Mouse (Mus musculus) heart, embryonic 13.5 days (tissue): ENCODE measurements at regions not wholly inside any gene's neighbourhood (a gene's known extent, or its start where the extent isn't known, plus 50 kb on each side); places are given as distances from the start of the nearest gene placed in this dataset.

ENCODE experiments used
- ATAC-seq: fragments of 200-750 bp; cut with Nextera tagmentation; 2 replicates; pipeline ENCODE4 v1.8.0; 2017; ENCODE audit warnings: moderate TSS enrichment; ENCODE audit not compliant: insufficient number of reproducible peaks, low FRiP score, low TSS enrichment; ENCODE audit errors: extremely low read depth
- H3K27ac ChIP-seq: fragments of 300-500 bp; sonication (generic); replicated peaks from 2 replicates; pipeline ENCODE4 v1.5.1; 2015; ENCODE audit warnings: moderate library complexity, mild to moderate bottlenecking, inconsistent platforms
- H3K27me3 ChIP-seq: fragments of 300-500 bp; sonication (generic); replicated peaks from 2 replicates; pipeline ENCODE4 v1.6.1; 2015; ENCODE audit warnings: mild to moderate bottlenecking, inconsistent platforms
- H3K36me3 ChIP-seq: fragments of 300-500 bp; sonication (generic); 2 replicates; pipeline ENCODE4 v1.6.1; 2015; ENCODE audit warnings: mild to moderate bottlenecking, inconsistent platforms
- H3K4me1 ChIP-seq: fragments of 300-500 bp; sonication (generic); 2 replicates; pipeline ENCODE4 v1.6.1; 2015; ENCODE audit warnings: inconsistent platforms
- H3K4me2 ChIP-seq: fragments of 300-500 bp; sonication (generic); 2 replicates; pipeline ENCODE4 v1.6.1; 2015; ENCODE audit warnings: inconsistent platforms, mild to moderate bottlenecking, moderate library complexity
- H3K4me3 ChIP-seq: fragments of 300-500 bp; sonication (generic); 2 replicates; pipeline ENCODE4 v1.5.1; 2015; ENCODE audit warnings: moderate library complexity, mild to moderate bottlenecking, inconsistent platforms
- H3K9ac ChIP-seq: fragments of 300-500 bp; sonication (generic); 2 replicates; pipeline ENCODE4 v1.6.1; 2015; ENCODE audit warnings: inconsistent platforms, mild to moderate bottlenecking, moderate library complexity
- H3K9me3 ChIP-seq: fragments of 300-500 bp; sonication (generic); 2 replicates; pipeline ENCODE4 v1.6.1; 2016; ENCODE audit warnings: inconsistent platforms
- WGBS: fragments of 180-500 bp; shearing (Covaris S2); methylation state at CpG from one replicate; pipeline ENCODE4 v1.1.7; 2015; ENCODE audit warnings: mixed read lengths; 5-methylcytosine and 5-hydroxymethylcytosine counted together

GRCm38 (mm10) chr6:126287166-126287565 lies 120.5 kb upstream of the Ntf3 start:
- Histone ChIP-seq H3K9me3 (no peaks in the 10 kb centered on the region), H3K36me3 (no peaks in the 10 kb centered on the region), H3K27ac (no peak overlapping the region), H3K4me1 (no peaks in the 10 kb centered on the region), H3K9ac (no peak overlapping the region), H3K27me3 (no peaks in the 10 kb centered on the region; the same call in 1 of the 2 replicates), H3K4me3 (no peak overlapping the region), H3K4me2 (no peak overlapping the region)
- 80% methylated on average over 4 of the region's 4 CpGs for WGBS
- no peak for ATAC-seq

DNA sequence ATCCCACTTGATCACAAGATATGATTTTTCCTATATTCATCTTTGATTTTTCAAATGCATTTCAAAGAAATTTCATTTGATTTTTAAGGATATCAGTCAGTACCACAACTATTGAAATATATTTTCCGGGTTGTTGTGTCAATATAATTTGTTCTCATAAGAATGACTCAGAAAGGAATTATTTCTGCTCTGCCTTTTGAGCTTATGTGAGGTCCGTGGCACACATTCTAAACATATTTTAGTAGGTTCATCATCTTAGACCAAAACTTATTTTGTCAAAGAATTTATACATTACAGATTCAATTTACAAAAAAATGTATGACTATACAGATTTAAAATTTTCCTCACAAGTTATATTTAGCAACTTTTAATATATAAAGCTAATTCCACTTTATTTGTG lies 119.5 kb upstream of the Ntf3 start:
- no peak for ATAC-seq
- H3K4me3 ChIP-seq: no peak overlapping the region

GRCm38 (mm10) chr6:126284409-126284808 lies 117.7 kb upstream of the Ntf3 start:
- Histone ChIP-seq H3K27ac (no peak overlapping the region), H3K27me3 (no peaks in the 10 kb centered on the region), H3K36me3 (no peaks in the 10 kb centered on the region), H3K4me3 (no peak overlapping the region), H3K4me2 (no peak overlapping the region), H3K4me1 (no peaks in the 10 kb centered on the region), H3K9ac (no peak overlapping the region), H3K9me3 (no peaks in the 10 kb centered on the region)
- no peak for ATAC-seq
- 71% methylated on average over 7 of the region's 7 CpGs for WGBS

More for the DNA sequence above, 119.5 kb upstream of the Ntf3 start:
- Histone ChIP-seq H3K9ac (no peak overlapping the region), H3K9me3 (no peaks in the 10 kb centered on the region), H3K4me2 (no peak overlapping the region), H3K27me3 (no peaks in the 10 kb centered on the region), H3K4me1 (no peaks in the 10 kb centered on the region), H3K27ac (no peak overlapping the region), H3K36me3 (no peaks in the 10 kb centered on the region)
- 76% methylated on average over 2 of the region's 2 CpGs for WGBS

- Histone ChIP-seq H3K4me1 (no peaks in the 10 kb centered on the region), H3K36me3 (no peaks in the 10 kb centered on the region), H3K27ac (no peak overlapping the region), H3K4me2 (no peak overlapping the region), H3K4me3 (no peak overlapping the region), H3K27me3 (no peaks in the 10 kb centered on the region), H3K9me3 (no peaks in the 10 kb centered on the region), H3K9ac (no peak overlapping the region)
- WGBS: 69% methylated on average over 3 of the region's 3 CpGs
- ATAC-seq: no peak
Observed at GRCm38 (mm10) chr6:126280352-126280751, 113.6 kb upstream of the Ntf3 start.

- H3K9ac ChIP-seq: no peak overlapping the region
- H3K9me3 ChIP-seq: no peaks in the 10 kb centered on the region
- no peaks in the 10 kb centered on the region for H3K36me3 ChIP-seq
- WGBS: 73% methylated on average over 5 of the region's 5 CpGs
- H3K4me3 ChIP-seq: no peak overlapping the region
- H3K4me2 ChIP-seq: no peak overlapping the region
- H3K4me1 ChIP-seq: peaks cover 14% of the 10 kb centered on the region
- ATAC-seq: no peak
- H3K27me3 ChIP-seq: no peaks in the 10 kb centered on the region
- no peak overlapping the region for H3K27ac ChIP-seq
Observed at GRCm38 (mm10) chr6:126245986-126246385, 79.3 kb upstream of the Ntf3 start.

DNA sequence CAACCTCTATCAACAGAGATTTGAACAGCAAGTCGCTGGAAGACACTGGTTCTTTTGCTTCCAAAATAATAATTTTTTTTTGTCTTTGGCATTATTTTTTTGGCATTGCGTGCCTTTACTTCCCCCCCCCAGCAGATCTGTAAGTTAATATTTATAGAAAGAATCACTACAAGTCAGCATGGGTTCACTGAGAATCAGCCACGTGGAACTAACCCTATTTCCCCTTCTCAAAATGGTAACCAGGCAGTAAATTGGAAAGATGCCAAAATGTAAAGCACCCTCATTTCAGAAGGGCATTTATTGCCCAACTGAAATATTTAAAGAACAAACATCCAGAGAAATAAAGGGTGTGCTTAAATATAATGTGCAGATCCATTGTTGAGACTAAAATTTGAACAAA lies 78.7 kb upstream of the Ntf3 start:
- Histone ChIP-seq H3K9me3 (no peaks in the 10 kb centered on the region), H3K4me2 (no peak overlapping the region), H3K36me3 (no peaks in the 10 kb centered on the region), H3K27me3 (no peaks in the 10 kb centered on the region), H3K4me1 (peaks cover 17% of the 10 kb centered on the region), H3K27ac (no peak overlapping the region), H3K9ac (no peak overlapping the region), H3K4me3 (no peak overlapping the region)
- 72% methylated on average over 3 of the region's 3 CpGs for WGBS
- no peak for ATAC-seq

GRCm38 (mm10) chr6:126242299-126242698 lies 75.6 kb upstream of the Ntf3 start:
- WGBS: 38% methylated on average over 2 of the region's 2 CpGs
- H3K36me3 ChIP-seq: no peaks in the 10 kb centered on the region
- no peak overlapping the region for H3K4me2 ChIP-seq
- H3K9me3 ChIP-seq: no peaks in the 10 kb centered on the region
- H3K4me1 ChIP-seq: peaks cover 23% of the 10 kb centered on the region
- H3K4me3 ChIP-seq: no peak overlapping the region
- ATAC-seq: no peak
- peak overlapping the region; percentile 50; the same call in 1 of the 2 replicates for H3K27ac ChIP-seq
- no peak overlapping the region for H3K9ac ChIP-seq
- H3K27me3 ChIP-seq: no peaks in the 10 kb centered on the region

GRCm38 (mm10) chr6:126240256-126240655 lies 73.5 kb upstream of the Ntf3 start:
- H3K4me2 ChIP-seq: no peak overlapping the region
- H3K9ac ChIP-seq: no peak overlapping the region
- H3K4me3 ChIP-seq: no peak overlapping the region
- H3K27me3 ChIP-seq: no peaks in the 10 kb centered on the region; the same call in 1 of the 2 replicates
- ATAC-seq: no peak
- H3K4me1 ChIP-seq: peaks cover 23% of the 10 kb centered on the region
- H3K9me3 ChIP-seq: no peaks in the 10 kb centered on the region
- 30% methylated on average over 1 of the region's 1 CpGs for WGBS
- no peaks in the 10 kb centered on the region for H3K36me3 ChIP-seq
- peak overlapping the region; percentile 24; the same call in 1 of the 2 replicates for H3K27ac ChIP-seq
